In the genomic region with DNA sequence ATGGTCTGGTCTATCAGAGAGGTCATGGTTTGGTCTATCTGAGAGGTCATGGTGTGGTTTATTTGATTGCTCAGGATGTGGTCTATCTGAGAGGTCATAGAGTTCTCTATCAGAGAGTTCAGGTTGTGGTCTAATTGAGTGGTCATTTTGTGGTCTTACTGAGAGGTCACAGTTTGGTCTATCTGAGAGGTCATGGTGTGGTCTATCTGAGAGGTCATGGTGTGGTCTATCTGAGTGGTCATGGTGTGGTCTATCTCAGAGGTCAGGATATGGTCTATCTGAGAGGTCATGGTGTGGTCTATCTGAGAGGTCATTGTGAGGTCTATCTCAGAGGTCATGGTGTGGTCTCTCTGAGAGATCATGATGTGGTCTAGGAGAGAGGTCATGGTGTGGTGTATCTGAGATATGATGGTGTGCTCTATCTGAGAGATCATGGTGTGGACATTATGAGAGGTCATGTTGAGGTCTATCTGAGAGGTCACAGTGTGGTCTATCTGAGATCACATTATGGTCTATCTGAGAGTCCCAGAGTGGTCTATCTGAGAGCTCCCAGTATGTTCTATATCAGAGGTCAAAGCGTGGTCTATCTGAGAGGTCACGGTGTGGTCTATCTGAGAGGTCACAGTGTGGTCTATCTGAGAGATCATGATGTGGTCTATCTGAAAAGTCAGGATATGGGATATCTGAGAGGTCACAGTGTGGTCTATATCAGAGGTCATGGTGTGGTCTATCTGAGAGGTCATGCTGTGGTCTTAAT, we compare ENCODE assay signal across 8 mouse cellular contexts. TPM values are rescaled to one million over a fixed set of nuclear protein-coding genes. Genes with fewer than 3 reads are reported as not detected.
DNase-seq lines count a peak whose midpoint lies in the region; ATAC-seq lines count a peak whose summit lies in the region.

No protein-coding gene starts in this region.

- intact Hi-C loops in heart, postnatal 36 days (cut with DNase I), result no loop called here
- intact Hi-C loops in left cerebral cortex, postnatal 14 days (cut with DNase I), result no loop called here

- ATAC-seq in heart, embryonic 15.5 days (replicated peaks; ENCODE audit: insufficient number of reproducible peaks, insufficient read depth, low FRiP score, low read depth), result peak; percentile 81
- peak; percentile 55 for ATAC-seq in erythroblast, adult 5-6 weeks (replicated peaks; ENCODE audit: low FRiP score, poor library complexity, severe bottlenecking)
- ATAC-seq in limb, embryonic 13.5 days (ENCODE audit: low FRiP score, low read depth), result peak; percentile 66
- ATAC-seq in neural tube, embryonic 13.5 days (ENCODE audit: low read depth), result peak; percentile 72

- no peak overlapping the region for H3K27ac ChIP-seq in heart, embryonic 15.5 days
- no peak overlapping the region for H3K27ac ChIP-seq in limb, embryonic 13.5 days
- H3K27ac ChIP-seq in neural tube, embryonic 13.5 days (replicated peaks), result no peak overlapping the region

- H3K9ac ChIP-seq in heart, embryonic 15.5 days, result no peak overlapping the region
- H3K9ac ChIP-seq in limb, embryonic 13.5 days, result no peak overlapping the region
- no peak overlapping the region for H3K9ac ChIP-seq in neural tube, embryonic 13.5 days

- H3K4me2 ChIP-seq in heart, embryonic 15.5 days, result no peak overlapping the region
- H3K4me2 ChIP-seq in limb, embryonic 13.5 days (replicated peaks), result no peak overlapping the region
- H3K4me2 ChIP-seq in neural tube, embryonic 13.5 days, result no peak overlapping the region

- no peaks in the 10 kb centered on the region for H3K36me3 ChIP-seq in heart, embryonic 15.5 days
- H3K36me3 ChIP-seq in limb, embryonic 13.5 days, result no peaks in the 10 kb centered on the region
- H3K36me3 ChIP-seq in neural tube, embryonic 13.5 days, result no peaks in the 10 kb centered on the region

- no peaks in the 10 kb centered on the region for H3K9me3 ChIP-seq in heart, embryonic 15.5 days (replicated peaks)
- H3K9me3 ChIP-seq in limb, embryonic 13.5 days, result peaks cover 20% of the 10 kb centered on the region
- peaks cover 23% of the 10 kb centered on the region for H3K9me3 ChIP-seq in neural tube, embryonic 13.5 days

- H3K4me1 ChIP-seq in heart, embryonic 15.5 days (replicated peaks), result no peaks in the 10 kb centered on the region
- no peaks in the 10 kb centered on the region for H3K4me1 ChIP-seq in limb, embryonic 13.5 days
- no peaks in the 10 kb centered on the region for H3K4me1 ChIP-seq in neural tube, embryonic 13.5 days (replicated peaks)

- DNase-seq in heart, postnatal 36 days, result no peak
- no peak for DNase-seq in frontal cortex, postnatal 36 days (ENCODE audit: low spot score in 2 of 2)
- DNase-seq in right cerebral cortex, postnatal 25 days, result no peak
- no peak for DNase-seq in left cerebral cortex, postnatal 14 days (ENCODE audit: low spot score in 2 of 2)

- no peak overlapping the region for H3K4me3 ChIP-seq in heart, embryonic 15.5 days
- H3K4me3 ChIP-seq in limb, embryonic 13.5 days, result no peak overlapping the region
- no peak overlapping the region for H3K4me3 ChIP-seq in neural tube, embryonic 13.5 days

- 76% methylated on average over 2 of the region's 2 CpGs for WGBS in heart, embryonic 15.5 days
- 86% methylated on average over 2 of the region's 2 CpGs for WGBS in limb, embryonic 13.5 days
- WGBS in neural tube, embryonic 13.5 days, result 79% methylated on average over 2 of the region's 2 CpGs

- H3K27me3 ChIP-seq in heart, embryonic 15.5 days, result no peaks in the 10 kb centered on the region
- no peaks in the 10 kb centered on the region for H3K27me3 ChIP-seq in limb, embryonic 13.5 days
- H3K27me3 ChIP-seq in neural tube, embryonic 13.5 days, result no peaks in the 10 kb centered on the region

RNA-seq across cellular contexts. Expression of a gene that starts 11.8 kb away (rescaled TPM):
- polyA plus RNA-seq in heart, embryonic 15.5 days (2015; fragmentation: Nextera tagmentation; extraction: Ambion mirVana), result not detected in 2 replicates
- total RNA-seq in heart, postnatal 36 days (2021), result not detected
- not detected in 2 replicates for total RNA-seq in erythroblast, adult 5-6 weeks (2015; ENCODE audit: low replicate concordance)
- not detected in 2 replicates for total RNA-seq in erythroblast, adult 5-6 weeks (2017; ENCODE audit: low replicate concordance)
- polyA plus RNA-seq in limb, embryonic 13.5 days (2015; fragmentation: Nextera tagmentation; extraction: Ambion mirVana), result not detected in 2 replicates
- not detected in 2 replicates for polyA plus RNA-seq in neural tube, embryonic 13.5 days (2015; fragmentation: Nextera tagmentation; extraction: Ambion mirVana)
- total RNA-seq in left cerebral cortex, postnatal 14 days (2021), result not detected
